Mouse (Mus musculus): Measurements from ENCODE around the gene Pde10a. TPM values are rescaled to one million over a fixed set of nuclear protein-coding genes. Genes with fewer than 3 reads are reported as not detected.

Pde10a gene
- polyA plus RNA-seq, 1 experiment from 2014 or later: 10.7 TPM

DNA sequence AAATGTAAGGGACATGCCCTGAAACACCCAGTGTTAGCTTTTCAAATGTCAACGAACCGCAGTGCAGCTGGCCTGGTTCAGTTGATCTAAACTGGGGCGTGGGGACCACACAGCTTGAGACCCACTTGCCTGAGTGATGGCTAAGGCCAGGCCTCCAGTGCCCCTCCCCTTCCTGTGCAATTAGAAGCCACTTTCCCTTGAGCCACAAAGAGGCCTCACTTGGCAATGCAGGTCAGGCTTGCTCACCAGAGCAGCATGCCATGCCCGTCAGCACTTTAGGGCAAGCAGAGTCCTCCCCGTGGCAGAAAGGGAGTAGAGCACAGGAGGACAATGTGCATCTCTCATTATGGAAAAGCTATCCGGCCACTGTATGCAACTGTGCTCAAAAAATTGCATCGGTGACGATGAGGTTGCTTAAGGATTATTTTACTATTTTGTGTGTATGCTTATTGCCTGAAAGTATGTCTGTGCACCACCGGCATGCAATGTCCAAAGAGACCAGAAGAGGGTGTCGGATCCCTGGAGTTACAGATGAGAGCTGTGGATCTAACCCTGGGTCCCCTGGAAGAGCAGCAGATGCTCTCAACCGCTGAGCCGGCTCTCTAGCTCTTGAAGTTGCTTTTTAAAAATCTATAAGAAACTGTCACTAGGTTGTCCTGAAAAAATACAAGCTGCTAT is 114.7 kb downstream of the Pde10a start:
- Histone ChIP-seq H3K27me3 (no peaks in the 10 kb centered on the region), H3K27ac (no peak overlapping the region), H3K36me3 (replicated peaks) (no peaks in the 10 kb centered on the region), H3K4me3 (replicated peaks) (no peak overlapping the region), H3K9ac (no peak overlapping the region), H3K4me1 (no peaks in the 10 kb centered on the region), H3K9me3 (no peaks in the 10 kb centered on the region), H3K4me2 (no peak overlapping the region)
- 82% methylated on average over 12 of the region's 12 CpGs for WGBS
- ATAC-seq (ENCODE audit: low FRiP score): no peak

DNA sequence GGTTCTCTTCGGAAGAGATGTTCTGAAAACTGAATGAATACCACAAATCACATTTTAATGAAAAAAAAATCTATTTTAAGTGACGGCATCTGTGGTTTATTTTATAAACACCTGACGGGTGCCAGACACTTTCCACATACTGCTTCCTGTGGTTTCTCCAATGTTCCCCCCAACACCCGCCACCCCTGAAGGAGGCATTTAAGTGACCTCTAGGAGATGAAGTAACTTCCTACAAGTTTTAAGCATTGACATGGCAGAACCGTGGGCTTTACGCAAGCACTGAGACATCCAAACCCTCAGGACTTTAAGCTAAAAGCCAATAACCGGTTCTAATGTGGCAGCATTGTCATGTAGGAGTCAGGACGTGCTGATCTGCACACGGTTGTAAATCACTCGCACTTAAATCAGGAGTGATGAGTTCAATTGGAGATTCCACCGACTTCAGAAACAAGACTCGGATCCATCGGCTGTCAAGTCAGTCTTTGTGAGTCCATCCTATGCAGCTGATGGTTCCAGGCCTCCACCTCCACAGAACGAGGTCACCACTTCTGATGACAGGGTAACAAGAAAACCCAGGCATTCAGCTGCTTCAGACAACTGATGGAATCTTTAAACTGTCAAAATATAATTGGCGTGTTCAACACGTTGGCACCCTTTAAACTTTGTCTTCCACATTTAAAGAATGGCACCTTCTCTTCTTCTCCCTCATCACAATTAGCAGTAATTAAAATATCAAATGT is 115.7 kb downstream of the Pde10a start:
- WGBS: 85% methylated on average over 16 of the region's 16 CpGs
- ATAC-seq (ENCODE audit: low FRiP score): no peak
- H3K4me3 ChIP-seq (replicated peaks): no peak overlapping the region
- no peak overlapping the region for H3K27ac ChIP-seq
- no peaks in the 10 kb centered on the region for H3K27me3 ChIP-seq
- no peak overlapping the region for H3K9ac ChIP-seq
- H3K4me2 ChIP-seq: no peak overlapping the region
- H3K36me3 ChIP-seq (replicated peaks): no peaks in the 10 kb centered on the region
- no peaks in the 10 kb centered on the region for H3K9me3 ChIP-seq
- H3K4me1 ChIP-seq: no peaks in the 10 kb centered on the region

DNA sequence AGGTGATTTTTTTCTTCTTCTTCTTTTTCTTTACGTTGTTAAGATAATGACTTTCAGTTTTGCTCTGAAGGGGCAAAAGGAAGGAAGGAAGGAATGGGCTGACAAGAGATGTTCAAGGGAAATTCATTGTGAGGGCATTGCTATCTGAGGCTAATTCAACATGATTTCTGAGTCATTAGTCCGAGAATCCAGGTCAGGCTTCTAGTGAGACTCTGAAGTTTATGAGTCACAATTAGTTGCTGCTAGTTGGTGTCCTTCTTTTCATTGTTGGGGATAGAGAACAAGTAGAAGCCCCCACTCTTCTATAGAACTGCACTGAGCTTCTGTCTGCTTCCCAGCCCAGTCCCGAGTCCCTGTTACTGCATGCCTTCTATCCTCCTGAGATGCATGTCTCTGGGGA is 116.3 kb downstream of the Pde10a start:
- 68% methylated on average over 3 of the region's 3 CpGs for WGBS
- no peak for ATAC-seq (ENCODE audit: low FRiP score)

DNA sequence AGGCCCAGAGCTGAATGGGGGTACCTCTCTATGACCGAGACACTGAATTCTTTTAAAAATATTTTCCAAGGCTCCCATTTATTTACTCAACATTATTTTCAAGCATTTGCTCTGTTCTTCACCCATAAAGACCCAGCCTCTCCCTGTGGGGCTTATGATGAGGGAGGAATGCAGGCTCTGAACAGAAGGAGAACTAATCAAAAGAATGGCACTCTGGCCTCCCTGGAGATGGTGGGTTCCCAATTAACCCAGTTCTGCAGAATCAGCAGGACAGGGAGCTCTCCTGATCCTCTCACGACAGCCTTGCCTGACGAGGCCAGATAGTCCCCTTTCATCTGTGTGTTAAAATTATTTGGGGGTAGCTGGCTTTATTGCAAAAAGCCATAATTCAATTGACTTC is 117.2 kb downstream of the Pde10a start:
- peaks cover 2% of the 10 kb centered on the region for H3K4me1 ChIP-seq
- no peak overlapping the region for H3K4me2 ChIP-seq
- no peak for ATAC-seq (ENCODE audit: low FRiP score)
- no peak overlapping the region for H3K4me3 ChIP-seq (replicated peaks)
- H3K36me3 ChIP-seq (replicated peaks): no peaks in the 10 kb centered on the region
- H3K9me3 ChIP-seq: no peaks in the 10 kb centered on the region
- H3K9ac ChIP-seq: no peak overlapping the region
- no peaks in the 10 kb centered on the region for H3K27me3 ChIP-seq
- H3K27ac ChIP-seq: no peak overlapping the region
- 52% methylated on average over 3 of the region's 3 CpGs for WGBS

More for the DNA sequence above, 116.3 kb downstream of the Pde10a start:
- Histone ChIP-seq H3K4me2 (no peak overlapping the region), H3K4me3 (replicated peaks) (no peak overlapping the region), H3K9me3 (no peaks in the 10 kb centered on the region), H3K36me3 (replicated peaks) (no peaks in the 10 kb centered on the region), H3K9ac (no peak overlapping the region), H3K27ac (no peak overlapping the region), H3K27me3 (no peaks in the 10 kb centered on the region), H3K4me1 (no peaks in the 10 kb centered on the region)

DNA sequence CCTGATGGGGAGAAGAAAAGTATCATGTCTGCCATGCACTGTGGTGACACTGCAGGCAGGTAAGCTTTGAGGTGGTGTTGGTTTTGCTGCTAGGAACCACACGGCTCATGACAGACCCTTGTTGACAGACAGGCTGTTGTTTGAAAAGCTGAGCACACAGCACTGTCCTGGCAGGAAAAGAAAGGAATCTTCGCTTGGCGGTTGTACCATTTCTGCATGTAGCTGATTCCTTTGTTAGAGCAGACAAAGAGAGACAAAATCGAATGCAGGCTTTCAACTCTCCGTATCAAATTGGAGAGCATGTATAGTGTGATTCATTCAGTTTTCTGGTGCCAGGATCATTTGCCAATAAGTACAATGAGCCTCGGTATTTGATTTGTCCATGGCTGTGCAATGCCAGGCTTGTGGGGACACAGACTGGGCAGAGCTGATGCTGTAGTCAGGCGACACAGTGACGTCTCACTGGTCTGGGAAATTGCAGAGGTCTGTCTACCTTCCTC is 122.2 kb downstream of the Pde10a start:
- Histone ChIP-seq H3K36me3 (replicated peaks) (no peaks in the 10 kb centered on the region), H3K9ac (no peak overlapping the region), H3K4me1 (peaks cover 6% of the 10 kb centered on the region), H3K27ac (no peak overlapping the region), H3K4me2 (no peak overlapping the region), H3K4me3 (replicated peaks) (no peak overlapping the region), H3K9me3 (no peaks in the 10 kb centered on the region), H3K27me3 (no peaks in the 10 kb centered on the region)
- ATAC-seq (ENCODE audit: low FRiP score): no peak
- WGBS: 41% methylated on average over 8 of the region's 8 CpGs

DNA sequence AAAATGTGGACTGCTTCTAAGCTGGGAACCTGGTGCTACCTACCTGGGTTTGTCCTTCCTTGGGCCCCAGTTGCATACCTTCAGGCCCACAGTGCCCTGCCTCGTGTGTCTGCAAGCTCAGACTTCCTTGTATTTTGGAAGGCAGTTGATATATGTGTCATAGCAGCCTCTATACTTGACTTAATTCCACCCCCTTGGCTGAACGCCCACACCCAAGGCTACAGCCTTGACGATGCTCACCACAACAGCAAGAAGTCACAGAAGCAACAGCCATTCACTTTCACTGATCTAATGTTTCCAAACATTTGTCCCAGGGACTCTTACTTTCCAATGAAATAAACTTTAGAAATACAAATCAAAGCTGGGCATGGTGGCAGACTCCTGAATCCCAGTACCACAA is 123.1 kb downstream of the Pde10a start:
- no peak overlapping the region for H3K4me3 ChIP-seq (replicated peaks)
- WGBS: 77% methylated on average over 3 of the region's 3 CpGs
- H3K36me3 ChIP-seq (replicated peaks): no peaks in the 10 kb centered on the region
- H3K27ac ChIP-seq: no peak overlapping the region
- no peak overlapping the region for H3K9ac ChIP-seq
- no peak overlapping the region for H3K4me2 ChIP-seq
- peaks cover 6% of the 10 kb centered on the region for H3K4me1 ChIP-seq
- no peak for ATAC-seq (ENCODE audit: low FRiP score)
- no peaks in the 10 kb centered on the region for H3K9me3 ChIP-seq
- H3K27me3 ChIP-seq: no peaks in the 10 kb centered on the region

DNA sequence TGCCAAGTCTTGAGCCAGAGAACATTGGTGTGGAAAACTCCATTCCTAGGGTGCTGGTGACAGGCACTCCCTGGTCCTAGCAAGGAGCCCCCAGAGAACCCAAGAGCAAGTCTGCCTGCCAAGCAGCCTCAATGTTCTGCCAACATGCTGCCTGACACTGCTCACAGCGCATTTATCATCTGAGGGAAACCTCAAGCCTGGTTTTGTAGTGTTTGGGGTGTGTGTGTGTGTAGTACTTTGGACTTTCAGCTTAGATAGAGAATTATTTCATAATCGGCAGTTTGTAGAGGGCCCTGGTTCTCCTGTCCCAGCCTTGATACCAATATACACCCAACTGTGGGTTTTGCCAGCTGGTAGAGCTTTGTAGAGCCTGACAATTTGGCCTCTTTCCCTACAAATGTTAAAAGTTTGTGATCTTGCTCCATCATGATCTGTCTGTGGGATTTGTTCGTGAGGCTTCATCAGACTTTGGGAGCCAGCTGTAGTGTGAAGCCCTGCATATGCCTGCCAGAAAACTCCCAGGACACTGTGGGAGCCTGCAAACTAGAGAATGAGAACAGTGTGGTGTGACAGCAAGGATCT is 127.6 kb downstream of the Pde10a start:
- Histone ChIP-seq H3K9me3 (no peaks in the 10 kb centered on the region), H3K36me3 (replicated peaks) (no peaks in the 10 kb centered on the region), H3K4me3 (replicated peaks) (no peak overlapping the region), H3K4me2 (no peak overlapping the region), H3K27me3 (no peaks in the 10 kb centered on the region), H3K9ac (no peak overlapping the region), H3K27ac (no peak overlapping the region), H3K4me1 (peaks cover under 1% of the 10 kb centered on the region; the same call in 1 of the 2 replicates)
- no peak for ATAC-seq (ENCODE audit: low FRiP score)
- 88% methylated on average over 3 of the region's 3 CpGs for WGBS

DNA sequence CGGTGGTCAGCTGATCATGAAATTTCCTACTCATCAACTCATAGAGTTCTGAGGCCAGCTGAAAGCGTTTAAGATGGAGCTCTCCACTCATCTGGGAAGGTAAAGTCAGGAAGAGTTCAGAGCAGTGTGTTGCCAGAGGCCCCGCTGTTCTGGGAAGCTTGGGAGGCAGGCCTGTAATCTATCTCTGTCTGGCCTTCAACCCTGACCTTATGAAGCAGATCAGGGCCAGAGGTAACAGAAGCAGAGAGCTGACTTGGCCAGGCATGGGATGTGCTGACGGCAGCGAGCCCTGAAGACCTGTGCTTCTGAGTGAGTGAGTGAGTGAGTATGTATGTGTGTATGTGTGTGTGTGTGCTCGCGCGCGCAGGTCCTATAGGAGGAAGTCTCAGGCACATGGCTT is 132.5 kb downstream of the Pde10a start:
- no peaks in the 10 kb centered on the region for H3K9me3 ChIP-seq
- no peak overlapping the region for H3K4me2 ChIP-seq
- ATAC-seq (ENCODE audit: low FRiP score): no peak
- H3K9ac ChIP-seq: no peak overlapping the region
- no peak overlapping the region for H3K27ac ChIP-seq
- H3K4me3 ChIP-seq (replicated peaks): no peak overlapping the region
- no peaks in the 10 kb centered on the region for H3K27me3 ChIP-seq
- 80% methylated on average over 9 of the region's 9 CpGs for WGBS
- H3K36me3 ChIP-seq (replicated peaks): no peaks in the 10 kb centered on the region
- H3K4me1 ChIP-seq: no peaks in the 10 kb centered on the region

DNA sequence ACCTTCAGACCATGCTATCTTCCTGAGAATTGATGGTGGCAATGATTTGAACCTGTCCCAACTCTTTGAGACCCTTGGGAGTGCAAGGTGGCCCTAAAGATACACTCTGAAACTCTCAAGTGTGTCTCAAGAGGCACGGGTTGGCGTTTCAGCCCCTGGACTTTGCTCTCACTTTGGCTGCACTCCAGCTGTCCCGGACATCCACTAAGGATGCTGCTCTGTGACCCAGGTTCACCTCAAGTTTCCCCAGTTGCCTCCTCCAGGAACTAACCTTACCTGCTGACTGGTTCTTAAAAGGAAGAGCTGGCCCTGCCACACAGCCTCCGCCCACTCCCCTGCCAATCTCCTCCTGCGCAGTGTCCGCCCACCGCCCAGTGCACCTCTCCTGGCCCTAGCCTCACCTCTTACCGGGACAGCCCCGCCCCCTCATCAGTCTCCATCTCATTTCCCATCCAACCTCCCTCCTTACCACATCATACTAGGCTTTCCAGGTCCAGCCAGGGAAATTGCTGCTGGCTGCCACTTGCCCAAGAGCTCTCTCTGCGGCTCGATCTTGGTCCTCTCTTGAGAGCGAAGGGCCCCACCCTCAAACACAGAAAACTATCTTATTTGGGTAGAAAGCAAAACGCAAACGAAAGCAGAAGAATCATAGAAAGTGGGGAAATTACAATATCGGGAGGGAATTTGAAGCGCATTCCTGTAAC is 133.7 kb downstream of the Pde10a start:
- H3K9me3 ChIP-seq: no peaks in the 10 kb centered on the region
- no peak overlapping the region for H3K4me2 ChIP-seq
- H3K27me3 ChIP-seq: no peaks in the 10 kb centered on the region
- H3K4me3 ChIP-seq (replicated peaks): no peak overlapping the region
- H3K4me1 ChIP-seq: no peaks in the 10 kb centered on the region
- WGBS: 67% methylated on average over 16 of the region's 16 CpGs
- no peak overlapping the region for H3K27ac ChIP-seq
- no peak overlapping the region for H3K9ac ChIP-seq
- H3K36me3 ChIP-seq (replicated peaks): no peaks in the 10 kb centered on the region
- ATAC-seq (ENCODE audit: low FRiP score): no peak

DNA sequence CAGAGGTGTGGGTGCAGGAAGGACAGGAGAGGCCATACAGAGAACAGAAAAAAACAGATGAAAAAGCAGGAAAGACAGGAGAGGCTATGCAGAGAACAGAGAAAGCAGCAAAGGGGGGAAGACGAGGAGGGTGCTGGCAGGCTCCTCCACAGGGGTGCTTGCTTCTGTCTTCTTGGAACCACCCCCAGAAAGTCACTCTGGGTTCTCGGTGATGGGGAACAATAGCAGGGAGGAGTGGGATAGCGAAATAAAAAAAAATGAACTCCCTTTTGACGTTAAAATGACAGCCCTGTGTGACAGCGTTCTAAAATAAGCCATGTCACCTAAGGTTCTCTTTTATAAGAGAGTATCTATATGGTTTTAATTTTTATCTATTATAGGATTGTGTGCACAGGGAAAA is 141.7 kb downstream of the Pde10a start:
- ATAC-seq (ENCODE audit: low FRiP score): no peak
- Histone ChIP-seq H3K9ac (no peak overlapping the region), H3K27me3 (no peaks in the 10 kb centered on the region), H3K9me3 (no peaks in the 10 kb centered on the region), H3K36me3 (replicated peaks) (no peaks in the 10 kb centered on the region), H3K4me3 (replicated peaks) (no peak overlapping the region), H3K4me2 (no peak overlapping the region), H3K4me1 (no peaks in the 10 kb centered on the region), H3K27ac (no peak overlapping the region)
- 59% methylated on average over 5 of the region's 5 CpGs for WGBS

DNA sequence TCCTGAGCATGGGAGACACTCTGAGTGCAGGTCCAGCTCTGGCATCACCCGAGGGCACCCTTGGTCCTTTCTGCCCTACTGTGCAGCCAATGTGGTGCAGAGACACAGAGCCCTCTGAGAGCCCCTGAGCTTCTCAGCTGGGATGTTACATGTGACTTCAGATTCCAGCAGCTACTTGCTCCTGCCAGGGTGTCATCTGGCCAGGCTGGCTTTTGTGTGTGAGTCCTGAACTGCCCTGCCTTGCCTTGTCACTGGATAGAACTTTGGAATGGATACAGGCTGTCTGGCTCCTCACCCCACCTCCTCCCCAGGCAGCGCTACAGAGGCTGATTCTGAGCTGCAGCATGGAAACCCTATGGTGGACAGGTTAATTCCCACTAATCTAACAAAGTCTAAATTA is 149.5 kb downstream of the Pde10a start:
- no peak for ATAC-seq (ENCODE audit: low FRiP score)
- Histone ChIP-seq H3K27ac (no peak overlapping the region), H3K36me3 (replicated peaks) (no peaks in the 10 kb centered on the region), H3K4me1 (no peaks in the 10 kb centered on the region), H3K9me3 (no peaks in the 10 kb centered on the region), H3K27me3 (no peaks in the 10 kb centered on the region), H3K4me3 (replicated peaks) (no peak overlapping the region), H3K4me2 (no peak overlapping the region), H3K9ac (no peak overlapping the region)
- 83% methylated on average over 2 of the region's 2 CpGs for WGBS

DNA sequence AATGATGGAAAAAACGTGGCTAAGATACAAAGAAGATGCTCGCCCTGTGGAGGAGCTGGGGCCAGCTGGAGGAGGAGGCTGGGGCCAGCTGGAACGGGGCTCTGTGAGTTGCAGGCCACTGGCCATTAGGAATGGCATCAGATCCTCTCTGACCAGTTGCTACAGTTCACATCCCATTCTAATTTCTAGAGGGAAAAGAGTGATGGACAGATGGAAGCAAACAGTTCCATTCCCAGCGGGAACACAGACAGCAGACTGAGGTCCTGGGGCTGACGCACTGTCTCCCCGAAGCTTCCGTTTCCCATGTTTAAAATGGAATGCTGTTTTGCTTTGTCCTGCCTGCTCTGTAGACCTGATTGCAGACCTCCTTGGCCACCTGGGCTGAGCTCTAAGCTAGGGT is 161.2 kb downstream of the Pde10a start:
- ATAC-seq (ENCODE audit: low FRiP score): no peak
- Histone ChIP-seq H3K4me2 (no peak overlapping the region), H3K9ac (no peak overlapping the region), H3K4me1 (no peaks in the 10 kb centered on the region), H3K4me3 (replicated peaks) (no peak overlapping the region), H3K36me3 (replicated peaks) (no peaks in the 10 kb centered on the region), H3K9me3 (no peaks in the 10 kb centered on the region), H3K27me3 (no peaks in the 10 kb centered on the region), H3K27ac (no peak overlapping the region)
- 76% methylated on average over 7 of the region's 7 CpGs for WGBS

Measured in forebrain, embryonic 12.5 days (tissue).